Mouse (Mus musculus): ENCODE measurements at regions not wholly inside any gene's neighbourhood (a gene's known extent, or its start where the extent isn't known, plus 50 kb on each side); places are given as distances from the start of the nearest gene placed in this dataset.
A peak's percentile ranks its signal among the peaks of the same experiment; 100 is the strongest.

GRCm38 (mm10) chr10:21775911-21776761 is 105.8 kb upstream of the Sgk1 start:
- no peak for DNase-seq (ENCODE audit: low spot score in 2 of 2)

- DNase-seq (ENCODE audit: low spot score in 2 of 2) = no peak
Observed at GRCm38 (mm10) chr10:21776762-21777080, 105.3 kb upstream of the Sgk1 start.

- no peak for DNase-seq (ENCODE audit: low spot score in 2 of 2)
Observed at GRCm38 (mm10) chr10:21777103-21777502, 104.9 kb upstream of the Sgk1 start.

GRCm38 (mm10) chr10:21783478-21783877 is 98.5 kb upstream of the Sgk1 start:
- no peak for DNase-seq (ENCODE audit: low spot score in 2 of 2)

GRCm38 (mm10) chr10:21785110-21785509 is 96.9 kb upstream of the Sgk1 start:
- no peak for DNase-seq (ENCODE audit: low spot score in 2 of 2)

GRCm38 (mm10) chr10:21785785-21786184 is 96.2 kb upstream of the Sgk1 start:
- no peak for DNase-seq (ENCODE audit: low spot score in 2 of 2)

GRCm38 (mm10) chr10:21789847-21790530 is 92.0 kb upstream of the Sgk1 start:
- DNase-seq (ENCODE audit: low spot score in 2 of 2) = no peak

- DNase-seq (ENCODE audit: low spot score in 2 of 2) = no peak
Observed at GRCm38 (mm10) chr10:21790991-21791390, 91.0 kb upstream of the Sgk1 start.

GRCm38 (mm10) chr10:21792431-21792830 is 89.6 kb upstream of the Sgk1 start:
- DNase-seq (ENCODE audit: low spot score in 2 of 2) = peak in 1 of 2 experiments; percentile 29

GRCm38 (mm10) chr10:21793641-21794040 is 88.3 kb upstream of the Sgk1 start:
- no peak for DNase-seq (ENCODE audit: low spot score in 2 of 2)

- no peak for DNase-seq (ENCODE audit: low spot score in 2 of 2)
Observed at GRCm38 (mm10) chr10:21796386-21796785, 85.6 kb upstream of the Sgk1 start.

GRCm38 (mm10) chr10:21798103-21798502 is 83.9 kb upstream of the Sgk1 start:
- DNase-seq (ENCODE audit: low spot score in 2 of 2) = no peak

- DNase-seq (ENCODE audit: low spot score in 2 of 2) = no peak
Observed at GRCm38 (mm10) chr10:21801556-21801955, 80.4 kb upstream of the Sgk1 start.

- no peak for DNase-seq (ENCODE audit: low spot score in 2 of 2)
Observed at GRCm38 (mm10) chr10:21803184-21803583, 78.8 kb upstream of the Sgk1 start.

- DNase-seq (ENCODE audit: low spot score in 2 of 2) = no peak
Observed at GRCm38 (mm10) chr10:21804761-21805160, 77.2 kb upstream of the Sgk1 start.

- DNase-seq (ENCODE audit: low spot score in 2 of 2) = peak in 1 of 2 experiments; percentile 33
Observed at GRCm38 (mm10) chr10:21805606-21806005, 76.4 kb upstream of the Sgk1 start.

- no peak for DNase-seq (ENCODE audit: low spot score in 2 of 2)
Observed at GRCm38 (mm10) chr10:21806716-21807115, 75.3 kb upstream of the Sgk1 start.

- DNase-seq (ENCODE audit: low spot score in 2 of 2) = no peak
Observed at GRCm38 (mm10) chr10:21819686-21820085, 62.3 kb upstream of the Sgk1 start.

GRCm38 (mm10) chr10:21821421-21821820 is 60.6 kb upstream of the Sgk1 start:
- no peak for DNase-seq (ENCODE audit: low spot score in 2 of 2)

GRCm38 (mm10) chr10:21824418-21825025 is 57.5 kb upstream of the Sgk1 start:
- no peak for DNase-seq (ENCODE audit: low spot score in 2 of 2)

GRCm38 (mm10) chr10:21826793-21827504 is 55.0 kb upstream of the Sgk1 start:
- no peak for DNase-seq (ENCODE audit: low spot score in 2 of 2)

GRCm38 (mm10) chr10:21827505-21827844 is 54.5 kb upstream of the Sgk1 start:
- DNase-seq (ENCODE audit: low spot score in 2 of 2) = no peak
